Comparison of ENCODE assay signal across 21 mouse cellular contexts in the genomic region with DNA sequence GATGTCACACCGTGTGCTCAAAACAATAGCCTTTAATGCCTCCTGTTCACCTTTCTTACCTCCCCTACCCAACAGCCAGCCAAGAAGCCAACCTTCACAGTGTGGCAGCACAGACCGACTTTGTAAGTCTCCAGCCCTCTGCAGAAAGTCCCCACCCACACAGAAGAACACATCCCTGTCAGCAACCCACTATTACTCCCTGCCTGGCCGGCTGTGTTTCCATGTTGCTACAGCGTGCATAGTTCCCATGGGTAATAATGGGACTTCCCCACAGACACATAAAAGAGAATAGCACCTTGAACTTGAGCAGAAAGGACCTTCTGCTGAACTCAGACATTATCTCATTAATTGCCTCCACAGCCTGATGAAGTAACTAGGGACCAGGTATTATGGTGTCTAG.
"Had no signal": no experiment of that assay in that cellular context is flagged by ENCODE, and none has a peak within 500 bp of the region (broad histone marks: within the 10 kb centered on the region; RNA-seq: fewer than 3 reads in every experiment).

No protein-coding gene starts in this region.

- H3K36me3 ChIP-seq: limb, embryonic 10.5 days; limb, embryonic 13.5 days; liver, embryonic 12.5 days; liver, embryonic 15.5 days; neural tube, embryonic 12.5 days; neural tube, embryonic 15.5 days had no signal

- H3K9ac ChIP-seq: limb, embryonic 13.5 days; liver, embryonic 12.5 days; liver, embryonic 15.5 days; neural tube, embryonic 12.5 days; neural tube, embryonic 15.5 days had no signal

- DNase-seq: kidney, adult 9 months; kidney, postnatal 14 days; layer of hippocampus, adult 9-11 months; liver; lung, adult 2 months; lung, postnatal 14 days; lung, postnatal 4 days; midbrain, embryonic 14.5 days; right cerebral cortex, adult 18-20 months; right cerebral cortex, postnatal 14 days; right cerebral cortex, postnatal 4 days; thymus, postnatal 36 days had no signal

- H3K27me3 ChIP-seq: liver, embryonic 15.5 days; neural tube, embryonic 12.5 days; neural tube, embryonic 15.5 days had no signal

- H3K4me1 ChIP-seq: limb, embryonic 13.5 days; liver, embryonic 12.5 days; liver, embryonic 15.5 days; neural tube, embryonic 12.5 days; neural tube, embryonic 15.5 days had no signal

- H3K27ac ChIP-seq: layer of hippocampus, adult 2 months; limb, embryonic 10.5 days; limb, embryonic 13.5 days; liver, embryonic 12.5 days; liver, embryonic 15.5 days; neural tube, embryonic 12.5 days; neural tube, embryonic 15.5 days; stomach, postnatal 0 days had no signal

- H3K4me3 ChIP-seq: layer of hippocampus, adult 2 months; limb, embryonic 10.5 days; limb, embryonic 13.5 days; liver, embryonic 12.5 days; liver, embryonic 15.5 days; neural tube, embryonic 12.5 days; neural tube, embryonic 15.5 days had no signal

- H3K4me2 ChIP-seq: limb, embryonic 13.5 days; liver, embryonic 12.5 days; liver, embryonic 15.5 days; midbrain, embryonic 11.5 days; neural tube, embryonic 12.5 days; neural tube, embryonic 15.5 days had no signal

- ATAC-seq: liver, embryonic 12.5 days had no signal

- H3K9me3 ChIP-seq: limb, embryonic 10.5 days; limb, embryonic 13.5 days; liver, embryonic 12.5 days; liver, embryonic 15.5 days; neural tube, embryonic 12.5 days; neural tube, embryonic 15.5 days had no signal
